In genomic region chr11:18531264-18532110, GRCm38 (mm10) we compare ENCODE assay signal across 13 mouse cellular contexts.
DNase-seq lines count a peak whose midpoint lies in the region; ATAC-seq and TF ChIP-seq lines count a peak whose summit lies in the region.
"Had no signal": no experiment of that assay in that cellular context is flagged by ENCODE, and none has a peak within 500 bp of the region (broad histone marks: within the 10 kb centered on the region; RNA-seq: fewer than 3 reads in every experiment).

No protein-coding gene starts in this region.

- no peaks in the 10 kb centered on the region for H3K27me3 ChIP-seq in kidney, embryonic 16.5 days (ENCODE audit: insufficient read depth, low read length)
- H3K27me3 ChIP-seq in cerebellum, adult 2 months (ENCODE audit: control insufficient read depth, insufficient read depth, low read length) = no peaks in the 10 kb centered on the region
- H3K27me3 ChIP-seq: forebrain, embryonic 13.5 days; liver, embryonic 12.5 days; midbrain, embryonic 12.5 days had no signal

- ATAC-seq in kidney, embryonic 16.5 days (ENCODE audit: low FRiP score, low TSS enrichment) = peak; percentile 79
- ATAC-seq: forebrain, embryonic 13.5 days; liver, embryonic 12.5 days; lung, postnatal 0 days had no signal

- no peak overlapping the region for H3K4me2 ChIP-seq in kidney, embryonic 16.5 days (replicated peaks; ENCODE audit: low read depth, low read length)
- H3K4me2 ChIP-seq: forebrain, embryonic 13.5 days; liver, embryonic 12.5 days; midbrain, embryonic 12.5 days had no signal

- H3K4me3 ChIP-seq in kidney, embryonic 16.5 days (ENCODE audit: low read length) = no peak overlapping the region
- no peak overlapping the region for H3K4me3 ChIP-seq in cerebellum, adult 2 months (replicated peaks; ENCODE audit: insufficient read depth, low read depth, low read length)
- H3K4me3 ChIP-seq: forebrain, embryonic 13.5 days; liver, embryonic 12.5 days; midbrain, embryonic 12.5 days had no signal

- no peaks in the 10 kb centered on the region for H3K9me3 ChIP-seq in kidney, embryonic 16.5 days (ENCODE audit: low read length)
- H3K9me3 ChIP-seq: forebrain, embryonic 13.5 days; liver, embryonic 12.5 days; midbrain, embryonic 12.5 days had no signal

- DNase-seq in embryo, embryonic 11 days = peak; percentile 18
- no peak for DNase-seq in embryo, embryonic 10 days (ENCODE audit: low spot score)
- no peak for DNase-seq in kidney, adult 9 months
- peak; percentile 1 for DNase-seq in 416B (ENCODE audit: low read depth)
- peak; percentile 28 to 72 for DNase-seq in gastrocnemius, postnatal 4 days (ENCODE audit: low spot score in 2 of 2)
- DNase-seq in cerebellum, adult 2 months = no peak
- no peak for DNase-seq in layer of hippocampus, adult 8-10 months (ENCODE audit: low spot score in 2 of 2)
- DNase-seq: thymus, adult 18-20 months had no signal

- H3K4me1 ChIP-seq in kidney, embryonic 16.5 days (ENCODE audit: insufficient read depth, low read length) = peaks cover 12% of the 10 kb centered on the region
- no peaks in the 10 kb centered on the region for H3K4me1 ChIP-seq in cerebellum, adult 2 months (ENCODE audit: control insufficient read depth, insufficient read depth, low read length)
- H3K4me1 ChIP-seq: forebrain, embryonic 13.5 days; liver, embryonic 12.5 days; midbrain, embryonic 12.5 days had no signal

- H3K27ac ChIP-seq in kidney, embryonic 16.5 days (ENCODE audit: low read length) = peak overlapping the region; percentile 48; the same call in 1 of the 2 replicates
- H3K27ac ChIP-seq in cerebellum, adult 2 months (ENCODE audit: insufficient read depth, low read length) = no peak overlapping the region
- H3K27ac ChIP-seq: forebrain, embryonic 13.5 days; liver, embryonic 12.5 days; midbrain, embryonic 12.5 days had no signal

- no peak overlapping the region for H3K9ac ChIP-seq in kidney, embryonic 16.5 days (replicated peaks; ENCODE audit: low read length)
- H3K9ac ChIP-seq: forebrain, embryonic 13.5 days; liver, embryonic 12.5 days; midbrain, embryonic 12.5 days had no signal

- TF ChIP-seq POLR2A in cerebellum, adult 2 months (IDR thresholded peaks at IDR 0.05; ENCODE audit: borderline replicate concordance, insufficient read depth, low read length) = no peak

- H3K36me3 ChIP-seq in kidney, embryonic 16.5 days (ENCODE audit: insufficient read depth, low read length) = no peaks in the 10 kb centered on the region
- H3K36me3 ChIP-seq: liver, embryonic 12.5 days; midbrain, embryonic 12.5 days had no signal

- TF ChIP-seq CTCF in cerebellum, adult 2 months (IDR thresholded peaks at IDR 0.05; ENCODE audit: borderline replicate concordance, insufficient read depth, low read depth, low read length) = no peak

- WGBS in kidney, embryonic 16.5 days = 32% methylated on average over 2 of the region's 2 CpGs
- 59% methylated on average over 2 of the region's 2 CpGs for WGBS in cerebellum, adult 2 months

Comparison
In these comparisons a context has a peak if more than half of its experiments do, and no peak if none do; other contexts are left out.
1. DNase-seq: peak in embryo, embryonic 11 days (single experiment), 416B (single experiment) and gastrocnemius, postnatal 4 days (2 of 2); none in embryo, embryonic 10 days (single experiment), kidney, adult 9 months (single experiment), cerebellum, adult 2 months (0 of 2) and layer of hippocampus, adult 8-10 months (0 of 2).